Mouse (Mus musculus): Measurements from ENCODE around the gene Eif4a3.
"Not testable (repeated sequence)": the region's sequence is repeated elsewhere in the genome, so short reads cannot be mapped to it uniquely, and the experiment has no call there.

Gene Eif4a3

DNA sequence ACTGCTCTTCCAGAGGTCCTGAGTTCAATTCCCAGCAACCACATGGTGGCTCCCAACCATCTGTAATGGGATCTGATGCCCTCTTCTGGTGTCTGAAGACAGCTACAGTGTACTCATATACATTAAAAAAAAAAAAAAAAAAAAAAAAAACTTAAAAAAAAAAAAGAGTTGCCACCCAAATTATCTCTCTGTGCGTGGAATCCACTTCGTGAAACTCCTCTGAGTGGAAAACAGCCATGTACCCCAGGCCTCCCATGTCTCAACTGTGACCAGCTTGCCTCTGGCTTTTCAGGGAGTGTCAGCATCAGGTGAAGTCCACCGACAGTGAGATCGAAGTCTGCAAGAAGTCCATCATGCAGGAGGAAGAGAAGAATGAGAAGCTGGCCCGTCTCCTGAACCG lies 54.3 kb downstream of the Eif4a3 start:
- not testable (repeated sequence) for DNase-seq (ENCODE audit: low spot score)

DNA sequence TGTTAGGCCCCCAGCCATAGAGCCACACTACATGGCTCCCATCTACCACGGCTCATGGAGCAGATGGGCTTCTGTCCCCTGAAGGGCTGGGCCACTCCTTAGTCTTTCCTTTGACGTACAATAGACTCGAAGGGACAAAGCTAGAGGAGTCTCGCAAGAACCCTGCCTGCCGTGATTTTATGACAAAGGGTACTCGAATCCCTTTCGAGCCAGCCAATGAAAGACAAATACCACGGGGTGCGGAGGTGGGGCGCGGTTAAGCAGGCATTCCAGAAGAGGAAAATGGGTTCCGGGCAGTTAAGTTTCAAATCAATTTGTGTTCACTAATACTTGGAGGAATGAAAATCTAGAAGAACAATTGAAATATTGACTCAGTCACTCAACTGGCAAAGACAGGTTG lies 60.4 kb downstream of the Eif4a3 start:
- DNase-seq (ENCODE audit: low spot score), result no peak
